Mouse (Mus musculus) kidney, postnatal 36 days (tissue): ENCODE measurements around the gene Zfp266.
"Not testable (repeated sequence)": the region's sequence is repeated elsewhere in the genome, so short reads cannot be mapped to it uniquely, and the experiment has no call there.

Source experiments
- DNase-seq, 2 experiments: peaks; one replicate each; pipeline ENCODE4 v3.0.0; 2021 to 2022; ENCODE audit warnings: mixed read lengths in 2 of 2

The Zfp266 gene

GRCm38 (mm10) chr9:20521306-20521957, at the start of gene Zfp266:
TSS of gene Zfp266 (minus strand) at chr9:20521417.
- DNase-seq: peak; percentile 91 to 96

- DNase-seq: not testable (repeated sequence)
Measured at GRCm38 (mm10) chr9:20565326-20566030, 44.3 kb upstream of the Zfp266 start.

- DNase-seq: peak in 1 of 2 experiments; percentile 8
Measured at GRCm38 (mm10) chr9:20562177-20562576, 41.0 kb upstream of the Zfp266 start.

GRCm38 (mm10) chr9:20552698-20553097, 31.5 kb upstream of the Zfp266 start:
- no peak for DNase-seq

GRCm38 (mm10) chr9:20551781-20552275, 30.6 kb upstream of the Zfp266 start:
- DNase-seq: no peak

GRCm38 (mm10) chr9:20545151-20545550, 23.9 kb upstream of the Zfp266 start:
- DNase-seq: peak; percentile 27 to 65

- peak; percentile 81 to 90 for DNase-seq
Measured at GRCm38 (mm10) chr9:20544070-20544821, 23.0 kb upstream of the Zfp266 start.

GRCm38 (mm10) chr9:20543496-20543895, 22.3 kb upstream of the Zfp266 start:
- no peak for DNase-seq

GRCm38 (mm10) chr9:20536598-20536997, 15.4 kb upstream of the Zfp266 start:
- no peak for DNase-seq

GRCm38 (mm10) chr9:20534326-20534926, 13.2 kb upstream of the Zfp266 start:
- DNase-seq: no peak

GRCm38 (mm10) chr9:20520531-20521210, 546 bp downstream of the Zfp266 start:
- DNase-seq: no peak

GRCm38 (mm10) chr9:20519949-20520348, 1.3 kb downstream of the Zfp266 start:
- DNase-seq: no peak

- no peak for DNase-seq
Measured at GRCm38 (mm10) chr9:20518708-20519107, 2.5 kb downstream of the Zfp266 start.

- DNase-seq: no peak
Measured at GRCm38 (mm10) chr9:20517727-20518126, 3.5 kb downstream of the Zfp266 start.

- DNase-seq: no peak
Measured at GRCm38 (mm10) chr9:20514016-20514415, 7.2 kb downstream of the Zfp266 start.

- no peak for DNase-seq
Measured at GRCm38 (mm10) chr9:20512714-20513113, 8.5 kb downstream of the Zfp266 start.

GRCm38 (mm10) chr9:20511645-20512044, 9.6 kb downstream of the Zfp266 start:
- no peak for DNase-seq

GRCm38 (mm10) chr9:20510346-20510745, 10.9 kb downstream of the Zfp266 start:
- DNase-seq: no peak

GRCm38 (mm10) chr9:20509676-20510075, 11.5 kb downstream of the Zfp266 start:
- no peak for DNase-seq

- peak; percentile 41 to 55 for DNase-seq
Measured at GRCm38 (mm10) chr9:20504801-20505200, 16.4 kb downstream of the Zfp266 start.

GRCm38 (mm10) chr9:20493281-20493680, 27.9 kb downstream of the Zfp266 start:
- no peak for DNase-seq

- DNase-seq: peak; percentile 86 to 92
Measured at GRCm38 (mm10) chr9:20492527-20493233, 28.5 kb downstream of the Zfp266 start, which contains the start of gene Zfp426. TSS of gene Zfp426 (minus strand) at chr9:20492746.
